Mouse (Mus musculus): ENCODE measurements around the gene Mob3a.
"Not testable (repeated sequence)": the region's sequence is repeated elsewhere in the genome, so short reads cannot be mapped to it uniquely, and the experiment has no call there.

Mob3a gene

DNA sequence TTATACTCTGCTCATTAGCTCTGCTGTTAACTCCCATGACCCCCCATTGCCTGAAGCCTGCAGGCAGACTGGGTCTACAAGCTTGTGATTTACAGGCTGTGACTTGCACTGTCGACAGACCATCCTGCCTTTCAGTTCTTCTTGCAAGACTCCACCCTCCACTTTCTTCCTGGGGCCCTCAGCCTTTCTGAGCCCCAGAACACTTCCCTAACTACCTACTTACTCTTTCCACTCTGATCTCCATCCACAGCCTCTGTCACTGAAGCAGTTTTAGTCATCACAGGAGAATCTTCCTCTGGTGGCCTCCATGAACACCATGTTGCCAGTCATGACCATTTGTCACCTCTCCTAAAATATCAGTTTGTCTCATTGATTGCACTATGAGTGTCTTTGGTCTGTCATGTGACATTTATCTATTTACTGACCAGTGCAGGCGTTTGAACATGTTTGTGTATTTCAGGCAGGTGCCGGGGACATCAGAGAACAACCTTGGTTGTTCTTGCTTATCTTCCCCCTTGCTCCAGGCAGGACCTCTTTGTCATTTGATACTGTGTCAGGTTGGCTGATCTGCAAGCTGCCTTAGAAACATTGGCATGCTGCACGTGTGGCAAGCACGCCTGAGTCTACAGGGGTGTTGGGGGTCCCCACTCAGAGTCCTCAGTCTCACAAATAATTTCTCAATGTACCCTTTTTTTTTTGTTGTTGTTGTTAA is 38.1 kb downstream of the Mob3a start:
- peak; percentile 44 for DNase-seq (ENCODE audit: low read depth, low spot score)

DNA sequence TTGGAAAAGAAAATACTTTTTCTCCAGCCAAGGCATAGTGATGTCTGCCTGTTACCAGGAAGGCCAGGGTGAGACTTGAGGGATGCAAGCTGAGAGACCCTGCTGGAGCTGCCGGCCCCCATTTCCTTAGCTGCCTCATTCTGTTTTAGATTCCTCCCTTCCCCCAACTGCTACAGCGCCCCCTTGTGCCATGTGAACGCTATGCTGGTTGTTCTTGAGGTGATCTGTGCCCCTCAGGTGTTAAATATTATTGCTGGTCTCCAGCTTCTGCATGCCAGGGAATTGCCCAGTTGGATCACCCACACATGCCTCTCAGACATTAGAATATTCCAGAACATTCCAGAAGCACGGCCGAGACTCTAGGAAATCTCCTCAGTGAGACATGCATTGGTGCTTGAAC is 40.6 kb downstream of the Mob3a start:
- DNase-seq (ENCODE audit: low read depth, low spot score) = peak; percentile 73

DNA sequence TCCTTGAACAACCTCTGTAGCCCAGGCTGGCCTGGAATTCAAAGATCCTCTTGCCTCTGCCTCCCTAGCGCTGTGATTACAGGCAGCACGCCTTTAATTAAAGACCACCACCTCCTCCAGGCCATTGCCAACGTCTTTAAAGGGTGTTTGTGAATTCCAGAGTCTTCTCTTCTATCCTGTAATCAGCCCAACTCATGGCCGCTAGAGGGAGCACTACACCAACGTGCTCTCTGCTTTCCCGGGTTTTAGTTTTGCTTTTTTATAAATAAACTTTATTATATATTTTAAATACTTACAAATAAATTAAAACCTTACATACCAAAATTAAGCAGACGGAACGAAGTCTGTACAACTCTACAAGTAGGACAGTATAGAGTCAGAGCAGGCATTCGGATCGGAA is 42.6 kb downstream of the Mob3a start:
- DNase-seq (ENCODE audit: low read depth, low spot score) = peak; percentile 72

DNA sequence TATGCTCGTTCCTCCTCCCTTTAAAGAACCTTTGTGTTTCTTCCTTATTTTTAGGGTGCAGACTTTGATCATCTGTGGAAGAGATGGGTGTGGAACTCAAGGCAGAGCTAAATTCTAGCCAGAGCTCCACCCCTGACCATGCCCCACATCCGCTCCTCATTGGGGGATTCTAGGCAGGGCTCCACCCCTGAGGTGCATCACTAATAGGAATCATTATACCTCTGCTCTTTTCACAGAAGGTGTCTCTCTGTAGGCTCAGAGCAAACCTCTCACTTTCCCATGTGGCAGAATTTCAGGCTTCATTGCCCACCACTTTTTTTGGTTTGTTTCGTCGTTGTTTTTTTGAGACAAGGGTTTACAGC is 43.0 kb downstream of the Mob3a start:
- peak; percentile 87 for DNase-seq (ENCODE audit: low read depth, low spot score)

DNA sequence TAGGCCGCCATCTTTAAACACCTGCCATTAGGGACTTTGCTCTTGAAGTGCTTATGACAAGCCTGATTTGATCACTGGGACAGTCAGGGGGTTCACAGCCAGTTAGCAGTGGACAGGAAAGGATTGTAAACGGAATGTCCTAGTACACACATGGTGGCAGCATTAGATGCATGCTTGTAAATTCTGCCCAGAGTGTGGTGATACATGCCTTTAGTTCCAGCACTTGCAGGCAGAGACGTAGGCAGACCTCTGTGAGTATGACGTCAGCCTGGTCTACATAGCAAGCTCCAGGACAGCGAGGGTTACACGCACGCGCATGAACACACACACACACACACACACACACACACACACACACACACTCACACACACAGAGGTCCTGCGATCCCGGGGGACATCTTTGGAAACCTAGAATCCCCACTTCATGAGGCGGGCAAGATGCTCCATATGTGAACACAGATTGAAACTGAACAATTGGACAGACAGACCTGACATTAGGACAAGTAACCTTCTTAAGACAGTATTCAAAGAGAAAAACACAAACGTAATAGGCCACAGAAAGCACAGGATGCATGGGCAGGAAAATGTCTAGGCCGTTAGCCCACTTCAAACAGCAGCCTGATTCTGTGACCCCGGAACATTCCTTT is 43.5 kb downstream of the Mob3a start:
- peak; percentile 85 for DNase-seq (ENCODE audit: low read depth, low spot score)

DNA sequence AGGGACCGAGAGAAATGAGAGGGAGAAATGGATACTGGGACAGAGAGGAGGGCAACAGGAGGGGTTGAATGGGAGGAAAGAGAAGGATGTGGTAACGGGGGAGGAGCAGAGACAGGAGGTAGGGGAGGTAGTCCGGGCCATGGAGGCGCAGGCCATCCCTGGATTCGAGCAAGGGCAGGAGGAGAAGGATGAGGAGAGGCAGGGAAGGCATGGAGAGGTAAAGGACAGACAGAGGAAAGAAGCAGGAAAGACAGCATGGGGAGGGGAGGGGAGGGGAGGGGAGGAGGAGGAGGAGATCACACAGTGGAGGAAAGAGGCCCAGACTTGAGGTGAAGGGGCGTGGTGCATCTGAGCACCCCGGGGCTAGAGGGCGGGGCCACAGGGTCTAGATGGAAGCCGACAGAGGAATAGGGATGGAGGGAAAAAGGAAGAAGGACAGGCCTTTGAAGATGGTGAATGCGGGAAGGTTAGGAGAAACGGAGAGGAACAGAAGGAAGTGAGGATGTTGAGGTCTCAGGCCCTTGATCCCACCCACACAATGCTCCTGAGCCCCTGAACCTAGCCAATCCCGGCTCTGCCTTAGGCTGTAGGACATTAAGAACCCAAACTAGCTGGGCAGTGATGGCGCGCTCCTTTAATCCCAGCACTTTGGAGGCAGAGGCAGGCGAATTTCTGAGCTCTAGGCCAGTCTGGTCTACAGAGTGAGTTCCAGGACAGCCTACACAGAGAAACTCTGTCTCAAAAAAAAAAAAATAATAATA is 44.7 kb downstream of the Mob3a start, which contains the start of gene Btbd2:
Gene Btbd2 (minus strand): TSS at position 209 of the 761 bp plus-strand sequence.
- peak; percentile 50 for DNase-seq (ENCODE audit: low read depth, low spot score)

DNA sequence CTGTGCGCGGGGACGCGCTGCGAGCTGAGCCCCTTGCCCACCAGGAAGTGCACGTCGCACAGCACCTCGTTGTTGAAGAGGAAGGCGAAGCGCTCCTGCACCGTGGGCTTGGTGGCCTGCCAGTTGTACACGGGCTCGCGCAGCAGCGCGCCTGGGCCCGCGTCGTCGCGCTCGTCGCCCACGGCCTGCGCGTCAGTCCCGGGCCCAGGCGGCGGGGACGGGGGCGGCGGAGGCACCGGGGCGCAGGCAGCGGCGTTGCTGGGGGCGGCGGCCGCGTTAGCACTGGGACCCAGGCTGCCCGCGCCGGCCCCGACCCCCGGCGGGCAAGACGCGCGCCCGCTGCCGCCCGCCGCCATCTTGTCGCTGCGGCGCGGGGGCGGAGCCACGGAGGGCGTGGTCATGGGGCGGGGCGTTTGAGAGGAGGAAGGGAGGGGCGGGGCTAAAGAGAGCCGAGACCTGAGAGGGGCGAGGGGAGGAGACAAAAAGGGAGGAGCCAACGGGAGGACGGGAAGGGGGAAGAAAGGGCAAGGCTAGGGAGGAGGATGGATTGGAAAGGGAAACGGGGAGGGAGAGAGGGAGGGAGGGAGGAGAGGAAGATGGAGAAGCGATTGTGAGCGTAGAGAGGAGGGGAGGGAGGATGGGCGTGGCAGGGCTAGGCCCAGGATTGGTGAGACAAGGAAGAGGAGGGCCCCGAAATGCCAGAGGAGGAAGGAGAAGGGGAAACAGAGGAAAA is 45.5 kb downstream of the Mob3a start:
- peak; percentile 93 for DNase-seq (ENCODE audit: low read depth, low spot score)

DNA sequence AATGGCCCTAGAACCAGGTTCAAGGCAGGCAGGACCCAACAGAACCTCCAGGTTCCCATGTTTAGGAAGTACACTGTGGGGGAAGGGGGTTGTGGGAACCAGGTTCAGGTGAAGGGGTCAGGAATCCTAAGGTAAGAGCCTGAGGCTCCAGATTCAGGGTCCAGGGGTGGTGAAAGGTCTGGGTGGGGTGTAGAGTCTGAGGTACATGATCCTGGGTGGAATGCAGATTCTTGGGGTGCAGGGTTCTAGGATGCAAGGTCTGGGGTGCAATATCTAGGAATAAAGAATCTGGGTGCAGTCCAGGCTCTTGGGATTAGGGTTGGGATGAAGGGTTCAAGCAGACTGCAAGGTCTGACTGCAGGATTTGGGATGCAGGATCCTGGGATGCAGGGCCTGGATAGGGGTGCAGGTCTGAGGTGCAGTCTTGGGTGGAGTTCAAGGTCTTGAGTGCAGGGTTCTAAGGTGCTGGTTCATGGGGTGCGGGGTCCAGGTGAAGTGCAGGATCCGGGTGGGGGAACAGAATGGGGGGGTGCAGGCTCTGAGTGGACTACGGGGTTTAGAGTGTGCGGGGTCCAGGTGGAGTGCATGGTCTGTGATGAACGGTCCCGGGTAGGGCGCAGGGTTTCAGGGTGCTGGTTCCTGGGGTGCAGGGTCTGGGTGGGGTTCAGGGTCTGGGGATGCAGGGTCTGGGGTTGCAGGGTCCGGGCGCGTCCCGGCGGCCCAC is 46.2 kb downstream of the Mob3a start:
- DNase-seq (ENCODE audit: low read depth, low spot score) = no peak

DNA sequence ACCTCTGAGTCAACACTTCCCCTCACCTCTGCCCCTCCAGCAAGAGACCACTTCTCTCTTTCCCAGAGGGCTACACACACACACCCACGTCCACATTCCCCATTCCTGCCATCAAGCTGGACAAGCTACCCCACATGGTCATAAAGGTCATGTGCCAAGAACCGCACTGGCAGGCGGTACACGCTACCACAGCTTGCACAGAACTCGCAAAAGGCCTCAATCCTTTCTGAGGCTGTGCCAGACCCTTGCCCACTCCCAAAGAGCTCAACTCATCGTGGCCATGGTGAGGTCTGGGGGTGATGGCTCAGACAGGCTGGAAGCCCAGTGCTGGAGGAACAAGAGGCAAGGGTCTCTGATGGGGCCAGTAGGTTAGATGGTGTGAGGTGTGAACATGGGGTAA is 46.9 kb downstream of the Mob3a start:
- DNase-seq (ENCODE audit: low read depth, low spot score) = no peak

DNA sequence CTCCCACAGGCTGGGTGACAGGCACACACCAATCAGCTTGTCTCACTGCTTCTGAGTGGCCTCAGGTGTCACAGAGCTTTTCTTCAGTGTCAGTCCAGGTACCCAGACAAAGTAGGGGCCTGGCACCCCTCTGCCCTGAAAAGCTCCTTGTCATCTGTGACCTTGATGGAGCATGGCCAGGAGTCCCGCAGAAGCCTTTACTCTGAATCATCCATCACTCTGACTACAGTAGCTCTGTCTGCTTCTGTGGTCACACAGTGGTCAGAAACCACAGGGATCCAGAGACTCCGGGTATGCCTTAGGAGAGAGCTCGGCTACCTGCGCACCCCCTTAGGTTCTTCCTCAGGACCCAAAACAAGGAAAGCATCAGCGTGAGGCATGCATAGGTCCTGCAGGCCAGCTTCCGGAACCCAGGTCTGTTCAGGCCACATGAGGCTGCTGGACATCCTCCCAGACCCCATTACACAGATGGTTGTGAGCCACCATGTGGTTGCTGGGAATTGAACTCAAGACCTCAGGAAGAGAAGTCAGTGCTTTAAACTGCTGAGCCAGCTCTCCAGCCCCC is 48.5 kb downstream of the Mob3a start:
- DNase-seq (ENCODE audit: low read depth, low spot score) = no peak

DNA sequence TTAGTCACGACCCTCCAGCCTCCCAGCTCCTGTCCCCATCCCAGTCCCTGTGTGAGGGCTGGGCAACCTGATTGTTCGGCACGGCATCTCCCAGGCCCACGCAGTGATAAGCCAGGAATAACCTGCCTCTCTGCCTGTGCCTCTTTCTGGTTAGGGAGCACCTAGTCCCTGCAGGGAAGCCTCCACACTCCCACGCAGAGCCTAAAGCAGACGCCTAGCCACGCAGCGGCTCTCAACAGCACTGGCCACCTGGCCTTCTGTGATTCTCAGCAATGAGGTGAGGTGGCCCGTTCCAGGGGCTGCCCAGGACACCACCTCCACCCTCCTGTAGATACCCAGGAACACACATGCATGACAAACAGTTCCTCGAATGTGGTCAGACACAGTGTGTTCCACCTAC is 51.4 kb downstream of the Mob3a start:
- no peak for DNase-seq (ENCODE audit: low read depth, low spot score)

DNA sequence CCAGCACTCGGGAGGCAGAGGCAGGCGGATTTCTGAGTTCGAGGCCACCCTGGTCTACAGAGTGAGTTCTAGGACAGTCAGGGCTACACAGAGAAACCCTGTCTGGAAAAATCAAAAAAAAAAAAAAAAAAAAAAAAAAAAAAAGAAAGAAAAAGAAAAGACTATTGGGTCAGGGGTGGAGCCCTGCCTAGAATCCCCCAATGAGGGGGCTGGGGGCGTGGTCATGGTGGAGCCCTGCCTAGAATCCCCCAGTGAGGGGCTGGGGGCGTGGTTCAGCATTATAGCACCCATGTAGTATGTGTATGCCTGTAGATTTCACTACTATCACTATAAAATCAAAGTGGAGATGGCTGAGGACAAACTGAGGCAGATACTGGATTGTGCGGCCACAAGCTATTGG is 51.9 kb downstream of the Mob3a start:
- DNase-seq (ENCODE audit: low read depth, low spot score) = not testable (repeated sequence)

DNA sequence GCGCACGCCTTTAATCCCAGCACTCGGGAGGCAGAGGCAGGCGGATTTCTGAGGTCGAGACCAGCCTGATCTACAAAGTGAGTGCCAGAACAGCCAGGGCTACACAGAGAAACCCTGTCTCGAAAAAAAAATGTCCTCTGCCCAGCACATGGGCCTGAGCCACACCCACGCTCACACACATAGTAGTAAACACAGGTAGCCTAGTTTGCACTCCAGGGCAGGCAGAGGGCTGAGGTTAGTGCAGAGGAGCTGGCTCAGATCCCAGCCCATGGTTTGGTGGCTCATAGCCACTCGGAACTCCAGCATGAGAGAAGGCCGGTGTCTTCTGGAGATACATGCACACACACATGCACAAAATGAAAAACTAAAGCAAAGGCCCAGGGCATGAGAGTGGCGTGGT is 54.8 kb downstream of the Mob3a start:
- no peak for DNase-seq (ENCODE audit: low read depth, low spot score)

DNA sequence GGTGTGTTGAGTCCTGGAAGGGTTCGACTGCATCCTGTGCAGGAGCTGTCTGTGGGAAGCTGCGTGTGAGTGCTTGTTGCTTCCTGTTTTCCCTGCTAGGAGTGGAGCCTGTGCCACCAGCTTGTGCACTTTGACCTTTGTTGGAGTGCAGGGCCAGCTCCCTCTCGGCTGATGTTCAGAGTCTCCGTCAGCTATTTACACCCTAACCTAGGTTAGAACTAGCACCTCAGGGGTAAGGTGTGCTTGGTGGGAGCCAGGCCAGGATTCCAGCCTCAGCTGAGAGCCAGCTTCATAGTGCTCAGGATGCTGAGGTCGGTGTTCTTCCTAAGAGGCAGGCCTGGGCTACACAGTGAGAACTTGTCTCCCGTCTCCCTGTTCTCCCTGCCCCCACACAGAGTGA is 66.4 kb downstream of the Mob3a start:
- DNase-seq (ENCODE audit: low read depth, low spot score) = no peak

Data from CD4-positive helper T cell, adult 2 months (primary cell).